ENCODE assay signal across 8 mouse cellular contexts in the genomic region with DNA sequence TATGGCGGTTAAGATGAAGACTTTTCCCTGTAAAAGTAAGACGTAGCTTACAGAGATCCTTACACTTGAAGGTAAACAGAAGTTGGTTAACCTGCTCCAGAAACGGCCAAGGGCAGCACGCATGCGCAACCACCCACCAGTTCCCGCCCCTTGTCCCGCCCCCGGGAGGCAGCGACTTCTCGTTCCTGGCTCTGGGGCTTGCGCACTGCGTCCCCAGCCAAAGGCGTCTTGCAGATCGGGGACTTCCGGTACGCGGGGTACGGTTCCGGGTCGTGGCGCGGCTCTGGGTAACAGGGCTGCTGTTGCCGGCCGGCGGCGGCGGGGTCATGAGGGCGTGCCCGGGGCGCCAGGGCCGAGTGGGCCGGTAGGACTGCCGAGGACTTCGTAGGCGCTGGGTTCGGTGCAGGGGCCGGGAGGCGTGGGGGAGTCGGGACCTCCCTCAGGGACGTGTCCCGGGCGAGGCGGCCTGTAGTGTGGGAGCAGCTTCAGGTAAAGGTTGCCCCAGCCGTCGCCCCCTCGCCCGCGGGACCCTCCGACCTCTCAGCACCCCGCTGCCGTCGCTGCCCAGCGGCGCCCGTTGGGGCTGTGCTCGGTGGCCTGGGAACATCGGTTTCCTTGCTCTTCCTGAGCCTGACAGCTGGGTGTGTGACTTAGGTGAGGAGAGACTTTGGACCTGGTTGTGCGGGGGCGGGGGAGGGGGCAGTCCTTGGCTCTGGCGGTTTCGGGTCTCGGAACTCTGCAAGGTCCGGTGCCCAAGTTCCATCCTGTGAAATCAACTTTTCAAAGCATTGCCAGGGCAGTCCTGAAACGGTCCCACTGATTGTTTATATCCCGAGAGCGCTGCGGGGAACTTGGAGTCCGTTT. TPM values are rescaled to one million over a fixed set of nuclear protein-coding genes. Genes with fewer than 3 reads are reported as not detected.
DNase-seq lines count a peak whose midpoint lies in the region; ATAC-seq and TF ChIP-seq lines count a peak whose summit lies in the region.

A gene (plus strand): TSS at position 171 of the 864 bp plus-strand sequence.

- H3K4me3 ChIP-seq in embryonic facial prominence, embryonic 13.5 days = peak within 1 kb of the TSS; percentile 92
- H3K4me3 ChIP-seq in kidney, adult 2 months (ENCODE audit: insufficient read depth, low read depth, low read length) = peak within 1 kb of the TSS; percentile 90
- H3K4me3 ChIP-seq in limb, embryonic 12.5 days (replicated peaks) = peak within 1 kb of the TSS; percentile 97
- H3K4me3 ChIP-seq in midbrain, embryonic 15.5 days = peak within 1 kb of the TSS; percentile 85
- H3K4me3 ChIP-seq in spleen, adult 2 months (ENCODE audit: extremely low read depth, insufficient read depth, insufficient read length) = peak within 1 kb of the TSS; percentile 96

- H3K9ac ChIP-seq in embryonic facial prominence, embryonic 13.5 days = peak within 1 kb of the TSS; percentile 90
- peak within 1 kb of the TSS; percentile 86 for H3K9ac ChIP-seq in limb, embryonic 12.5 days (replicated peaks)
- peak within 1 kb of the TSS; percentile 80 for H3K9ac ChIP-seq in midbrain, embryonic 15.5 days

- ATAC-seq in embryonic facial prominence, embryonic 13.5 days (ENCODE audit: insufficient number of reproducible peaks, insufficient read depth, low FRiP score, low TSS enrichment, low read depth) = peak; percentile 96
- ATAC-seq in limb, embryonic 12.5 days (ENCODE audit: insufficient number of reproducible peaks, insufficient read depth, low FRiP score, low TSS enrichment, low read depth) = peak; percentile 97
- peak; percentile 99 for ATAC-seq in midbrain, embryonic 15.5 days (replicated peaks)

- peak within 1 kb of the TSS; percentile 75 for H3K4me2 ChIP-seq in embryonic facial prominence, embryonic 13.5 days
- peak within 1 kb of the TSS; percentile 81 for H3K4me2 ChIP-seq in limb, embryonic 12.5 days
- peak within 1 kb of the TSS; percentile 75 for H3K4me2 ChIP-seq in midbrain, embryonic 15.5 days

- H3K27me3 ChIP-seq in embryonic facial prominence, embryonic 13.5 days = no peaks in the 10 kb centered on the region
- no peaks in the 10 kb centered on the region for H3K27me3 ChIP-seq in kidney, adult 2 months (replicated peaks; ENCODE audit: control insufficient read depth, insufficient read depth, low read length)
- H3K27me3 ChIP-seq in limb, embryonic 12.5 days = no peaks in the 10 kb centered on the region
- no peaks in the 10 kb centered on the region for H3K27me3 ChIP-seq in midbrain, embryonic 15.5 days (replicated peaks)
- no peaks in the 10 kb centered on the region for H3K27me3 ChIP-seq in spleen, adult 2 months (ENCODE audit: control insufficient read depth, insufficient read depth, low read length)

- peak within 1 kb of the TSS; percentile 39; the same call in 1 of the 2 replicates for H3K27ac ChIP-seq in embryonic facial prominence, embryonic 13.5 days
- H3K27ac ChIP-seq in kidney, adult 2 months (ENCODE audit: insufficient read depth, low read depth, low read length) = peak within 1 kb of the TSS; percentile 80
- H3K27ac ChIP-seq in limb, embryonic 12.5 days = 0 out of 2 replicates have a peak within 1 kb of the TSS, but pooled peaks have one; percentile 29
- peak within 1 kb of the TSS; percentile 54; the same call in 1 of the 2 replicates for H3K27ac ChIP-seq in midbrain, embryonic 15.5 days
- H3K27ac ChIP-seq in spleen, adult 2 months (ENCODE audit: insufficient read depth, low read length) = peak within 1 kb of the TSS; percentile 68

- TF ChIP-seq POLR2A in kidney, adult 2 months (IDR thresholded peaks at IDR 0.05; ENCODE audit: low read depth, low read length) = no peak
- TF ChIP-seq POLR2A in spleen, adult 2 months (IDR thresholded peaks at IDR 0.05; ENCODE audit: low read depth, low read length) = peak; percentile 35

- under 1% methylated on average over 68 of the region's 68 CpGs for WGBS in embryonic facial prominence, embryonic 13.5 days
- under 1% methylated on average over 68 of the region's 68 CpGs for WGBS in kidney, adult 2 months
- WGBS in limb, embryonic 12.5 days = under 1% methylated on average over 67 of the region's 68 CpGs
- WGBS in midbrain, embryonic 15.5 days = under 1% methylated on average over 67 of the region's 68 CpGs
- WGBS in spleen, adult 2 months = under 1% methylated on average over 68 of the region's 68 CpGs

- H3K4me1 ChIP-seq in embryonic facial prominence, embryonic 13.5 days = peaks cover 16% of the 10 kb centered on the region
- peaks cover 14% of the 10 kb centered on the region for H3K4me1 ChIP-seq in kidney, adult 2 months (ENCODE audit: control insufficient read depth, insufficient read depth, low read length)
- peaks cover 14% of the 10 kb centered on the region for H3K4me1 ChIP-seq in limb, embryonic 12.5 days (replicated peaks)
- peaks cover 21% of the 10 kb centered on the region for H3K4me1 ChIP-seq in midbrain, embryonic 15.5 days
- peaks cover 7% of the 10 kb centered on the region; the same call in 1 of the 2 replicates for H3K4me1 ChIP-seq in spleen, adult 2 months (ENCODE audit: control insufficient read depth, insufficient read depth, insufficient read length)

- peak; percentile 97 for DNase-seq in 3134 (ENCODE audit: extremely low read depth, insufficient read length, low spot score)
- DNase-seq in adrenal gland, postnatal 36 days = peak; percentile 99
- DNase-seq in heart, adult 18-20 months = peak; percentile 98 to 99
- DNase-seq in kidney, adult 2 months = peak; percentile 99
- DNase-seq in spleen, adult 2 months (ENCODE audit: low read depth in 1 of 2, low spot score in 2 of 2) = peak; percentile 87 to 98

- no peaks in the 10 kb centered on the region for H3K36me3 ChIP-seq in embryonic facial prominence, embryonic 13.5 days
- no peaks in the 10 kb centered on the region for H3K36me3 ChIP-seq in kidney, adult 2 months (ENCODE audit: control insufficient read depth, insufficient read depth, low read length)
- H3K36me3 ChIP-seq in limb, embryonic 12.5 days = no peaks in the 10 kb centered on the region
- H3K36me3 ChIP-seq in midbrain, embryonic 15.5 days (replicated peaks) = no peaks in the 10 kb centered on the region
- H3K36me3 ChIP-seq in spleen, adult 2 months (ENCODE audit: control insufficient read depth, insufficient read depth, low read length) = no peaks in the 10 kb centered on the region

- no peak for TF ChIP-seq CTCF in kidney, adult 2 months (conservative IDR thresholded peaks at IDR 0.05; ENCODE audit: insufficient read depth, insufficient read length, low read depth, low read length)
- no peak for TF ChIP-seq CTCF in spleen, adult 2 months (IDR thresholded peaks at IDR 0.05; ENCODE audit: extremely low read depth, insufficient read depth, insufficient read length, insufficient replicate concordance)

- no peaks in the 10 kb centered on the region for H3K9me3 ChIP-seq in embryonic facial prominence, embryonic 13.5 days
- H3K9me3 ChIP-seq in limb, embryonic 12.5 days = no peaks in the 10 kb centered on the region
- no peaks in the 10 kb centered on the region for H3K9me3 ChIP-seq in midbrain, embryonic 15.5 days

RNA-seq across cellular contexts. Expression of the gene that starts here (rescaled TPM):
- total RNA-seq in adrenal gland, postnatal 36 days (2021) = 10 to 100 TPM; 77.5 to 88.6 TPM
- polyA plus RNA-seq in embryonic facial prominence, embryonic 13.5 days (2015; fragmentation: Nextera tagmentation; extraction: Ambion mirVana) = 106 and 107 TPM in 2 replicates
- 10 to 100 TPM; 71.8 to 74.5 TPM for total RNA-seq in heart, adult 18-20 months (2021)
- 47.3 and 49.4 TPM in 2 replicates for polyA plus RNA-seq in kidney, adult 2 months (2012; rRNA removed)
- polyA plus RNA-seq in limb, embryonic 12.5 days (2016; fragmentation: Nextera tagmentation; extraction: Ambion mirVana) = 110 and 117 TPM in 2 replicates
- polyA plus RNA-seq in midbrain, embryonic 15.5 days (2015; fragmentation: Nextera tagmentation; extraction: Ambion mirVana) = 97.8 and 100 TPM in 2 replicates
- 19.0 and 29.3 TPM in 2 replicates for polyA plus RNA-seq in spleen, adult 2 months (2012; rRNA removed)

Comparison
In these comparisons a context has a peak if more than half of its experiments do, and no peak if none do; other contexts are left out.
1. Peak in every context shown above with its lines: DNase-seq, ATAC-seq, H3K4me3 ChIP-seq and H3K27ac ChIP-seq.
2. H3K27ac ChIP-seq: peak in every context shown above with its lines; median percentile 80 in kidney, adult 2 months; 68 in spleen, adult 2 months; 54 in midbrain, embryonic 15.5 days; 39 in embryonic facial prominence, embryonic 13.5 days; 29 in limb, embryonic 12.5 days.